Mouse (Mus musculus) CH12.LX (cell line): ENCODE measurements around the gene Inpp5a. TPM values are rescaled to one million over a fixed set of nuclear protein-coding genes. Genes with fewer than 3 reads are reported as not detected.

ENCODE experiments used
- DNase-seq: peaks from one replicate; pipeline ENCODE4 v3.0.0-alpha.2; 2013; ENCODE audit errors: extremely low read depth
- H3K27ac ChIP-seq: 2 replicates; pipeline ENCODE4 v1.5.1; 2012; ENCODE audit warnings: low read depth, mild to moderate bottlenecking, control low read depth, moderate library complexity; ENCODE audit not compliant: insufficient read depth
- H3K27me3 ChIP-seq: replicated peaks from 2 replicates; pipeline ENCODE3; 2012; ENCODE audit warnings: inconsistent platforms
- H3K36me3 ChIP-seq, 2 experiments: replicated peaks in 1 of 2; 2 replicates each; pipeline versions ENCODE3 to v1.6.1; 2012; ENCODE audit warnings: inconsistent platforms in 1 of 2, low read length in 1 of 2, mild to moderate bottlenecking in 1 of 2, mixed read lengths in 1 of 2, moderate library complexity in 1 of 2; ENCODE audit not compliant: control insufficient read depth in 1 of 2, insufficient read depth in 1 of 2
- H3K4me1 ChIP-seq, 2 experiments: 2 replicates each; pipeline ENCODE4 v1.6.1; 2012; ENCODE audit warnings: inconsistent platforms in 1 of 2, moderate library complexity in 1 of 2; ENCODE audit not compliant: insufficient read depth in 2 of 2, control insufficient read depth in 1 of 2
- H3K4me2 ChIP-seq: 2 replicates; pipeline ENCODE4 v1.6.1; 2012; ENCODE audit warnings: low read depth, mild to moderate bottlenecking, control low read depth; ENCODE audit not compliant: poor library complexity, insufficient read depth, severe bottlenecking
- H3K4me3 ChIP-seq, 3 experiments: fragments of 150-350 bp in 1 of 3; sonication (generic) in 1 of 3; replicated peaks in 1 of 3; 2 replicates each; pipeline versions ENCODE3 to v1.5.1; 2011 to 2012; ENCODE audit warnings: low read depth in 2 of 3, low read length in 2 of 3, mild to moderate bottlenecking in 2 of 3, moderate library complexity in 2 of 3, control low read depth in 1 of 3, improper control_type of control experiment in 1 of 3, inconsistent platforms in 1 of 3, mixed read lengths in 1 of 3; ENCODE audit not compliant: poor library complexity in 1 of 3
- H3K79me2 ChIP-seq: replicated peaks from 2 replicates; pipeline ENCODE4 v1.6.1; 2012; ENCODE audit warnings: mild to moderate bottlenecking, moderate library complexity; ENCODE audit not compliant: control insufficient read depth, poor library complexity, insufficient read depth, severe bottlenecking; ENCODE audit errors: extremely low read depth
- H3K9ac ChIP-seq: 2 replicates; pipeline ENCODE4 v1.6.1; 2012; ENCODE audit warnings: low read depth, mild to moderate bottlenecking, control low read depth, moderate library complexity; ENCODE audit not compliant: insufficient read depth
- H3K9me3 ChIP-seq: replicated peaks from 2 replicates; pipeline ENCODE3; 2012; ENCODE audit warnings: low read length, inconsistent platforms, mixed read lengths
- BHLHE40 ChIP-seq: IDR thresholded peaks from 2 replicates; pipeline ENCODE4 v1.6.1; 2011; ENCODE audit warnings: mild to moderate bottlenecking, low read depth, low read length, improper control_type of control experiment
- CHD1 ChIP-seq: IDR thresholded peaks from 2 replicates; pipeline ENCODE4 v1.6.1; 2012; ENCODE audit warnings: low read depth, low read length, improper control_type of control experiment, inconsistent platforms
- CTCF ChIP-seq, 2 experiments: IDR thresholded peaks in 1 of 2; conservative IDR thresholded peaks in 1 of 2; 2 replicates each; pipeline ENCODE4 v1.5.1; 2011 to 2012; ENCODE audit warnings: low read depth in 2 of 2, low read length in 2 of 2, improper control_type of control experiment in 1 of 2, inconsistent platforms in 1 of 2, mild to moderate bottlenecking in 1 of 2, moderate library complexity in 1 of 2
- ETS1 ChIP-seq: conservative IDR thresholded peaks from 2 replicates; pipeline ENCODE4 v1.6.1; 2012; ENCODE audit warnings: low read depth, mild to moderate bottlenecking, inconsistent platforms, low read length, improper control_type of control experiment, moderate library complexity
- JUN ChIP-seq: IDR thresholded peaks from 2 replicates; pipeline ENCODE4 v1.6.1; 2011; ENCODE audit warnings: low read depth, mild to moderate bottlenecking, low read length, improper control_type of control experiment, moderate library complexity; ENCODE audit not compliant: insufficient read depth
- MEF2A ChIP-seq: IDR thresholded peaks from 2 replicates; pipeline ENCODE4 v1.6.1; 2014; ENCODE audit warnings: low read depth, mild to moderate bottlenecking, inconsistent platforms, low read length, improper control_type of control experiment, borderline replicate concordance
- NELFE ChIP-seq: IDR thresholded peaks from 2 replicates; pipeline ENCODE4 v1.6.1; 2011; ENCODE audit warnings: low read depth, low read length, improper control_type of control experiment
- PAX5 ChIP-seq: IDR thresholded peaks from 2 replicates; pipeline ENCODE4 v1.6.1; 2012; ENCODE audit warnings: low read length, inconsistent platforms, mixed read lengths
- POLR2AphosphoS2 ChIP-seq: IDR thresholded peaks from 2 replicates; pipeline ENCODE4 v1.6.1; 2011; ENCODE audit warnings: low read depth, low read length, improper control_type of control experiment
- RAD21 ChIP-seq: IDR thresholded peaks from 2 replicates; pipeline ENCODE4 v1.6.1; 2011; ENCODE audit warnings: low read depth, mild to moderate bottlenecking, low read length, improper control_type of control experiment, moderate library complexity
- RCOR1 ChIP-seq: conservative IDR thresholded peaks from 2 replicates; pipeline ENCODE4 v1.6.1; 2012; ENCODE audit warnings: low read depth, mild to moderate bottlenecking, inconsistent platforms, low read length, improper control_type of control experiment
- UBTF ChIP-seq: IDR thresholded peaks from 2 replicates; pipeline ENCODE4 v1.6.1; 2012; ENCODE audit warnings: low read depth, mild to moderate bottlenecking, inconsistent platforms, low read length, improper control_type of control experiment, moderate library complexity
- ZC3H11A ChIP-seq: IDR thresholded peaks from 2 replicates; pipeline ENCODE4 v1.6.1; 2012; ENCODE audit warnings: low read depth, mild to moderate bottlenecking, inconsistent platforms, low read length, improper control_type of control experiment
- ZNF384 ChIP-seq: IDR thresholded peaks from 2 replicates; pipeline ENCODE4 v1.6.1; 2012; ENCODE audit warnings: low read depth, low read length, improper control_type of control experiment, inconsistent platforms
- dilution Hi-C: fragments of 300-500 bp; cut with MboI; formaldehyde crosslinking; loops from 2 replicates; pipeline ENCODE4 v1.14.3; 2020; ENCODE audit warnings: low sequenced_read_pairs; ENCODE audit not compliant: extremely low pct_unique_long_range_greater_than_20kb, extremely low pct_ligation_motif_present
- in situ Hi-C: fragments of 300-500 bp; cut with MboI; formaldehyde crosslinking; loops from 3 replicates; pipeline ENCODE4 v1.14.3; 2019; ENCODE audit warnings: low sequenced_read_pairs, low pct_ligation_motif_present, low pct_unique_long_range_greater_than_20kb, mixed read lengths
- polyA plus RNA-seq: library from polyadenylated mRNA; unstranded; fragments of >175 nt; gene quantifications from 2 replicates; pipeline ENCODE4 v1.2.1, GENCODE M21; 2012; ENCODE audit warnings: low read depth; ENCODE audit not compliant: insufficient read length
- total RNA-seq, 2 experiments: library from RNA; depleted of rRNA; stranded (reverse); fragments of 300-350 nt in 1 of 2; fragments of >200 nt in 1 of 2; gene quantifications; 2 replicates each; pipeline ENCODE4 v1.2.3; 2012 to 2014

The Inpp5a gene
- total and polyA plus RNA-seq, 3 experiments = 1.7 to 5.4 (median 3.0) TPM

DNA sequence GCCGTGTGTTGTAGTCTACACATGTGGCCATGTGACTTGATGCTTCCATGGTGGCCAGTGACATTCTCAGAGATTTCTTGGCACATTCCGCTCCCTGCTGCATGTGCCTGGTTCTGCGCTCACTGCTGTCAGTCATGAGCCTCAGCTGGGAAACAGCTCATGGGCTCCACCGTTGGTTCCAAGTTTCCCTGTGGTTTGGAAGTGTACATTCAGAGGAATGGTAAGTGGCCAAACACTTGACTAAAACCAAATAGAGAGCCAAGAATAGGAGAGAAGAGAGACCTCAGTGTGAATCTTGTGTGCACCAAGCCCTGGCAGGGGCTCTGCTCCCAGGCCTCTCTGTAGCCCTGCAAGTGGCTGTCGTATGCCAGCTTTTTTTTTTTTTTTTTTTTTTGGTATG is 21.0 kb downstream of the Inpp5a start:
- Histone ChIP-seq H3K27me3 (no peaks in the 10 kb centered on the region), H3K9me3 (no peaks in the 10 kb centered on the region), H3K79me2 (no peaks in the 10 kb centered on the region), H3K9ac (no peak overlapping the region), H3K27ac (no peak overlapping the region), H3K4me1 (peaks cover 14 to 24% of the 10 kb centered on the region in 2 experiments), H3K4me2 (no peak overlapping the region), H3K4me3 (no peak overlapping the region), H3K36me3 (peaks cover 0 to 9% of the 10 kb centered on the region in 2 experiments)
- no peak for TF ChIP-seq MEF2A
- no peak for TF ChIP-seq JUN
- no peak for TF ChIP-seq UBTF
- TF ChIP-seq NELFE = no peak
- no peak for TF ChIP-seq CHD1
- 0 out of 4 replicates have a peak, but pooled peaks of 1 of the 2 experiments have one; percentile 6 for TF ChIP-seq CTCF (conservative IDR thresholded peaks at IDR 0.05 in 1 of 2, IDR thresholded peaks at IDR 0.05 in 1 of 2; ENCODE audit: low read depth in 2 of 2, low read length in 2 of 2)
- no peak for TF ChIP-seq RCOR1
- no peak for TF ChIP-seq ZC3H11A
- no peak for TF ChIP-seq ZNF384
- TF ChIP-seq POLR2AphosphoS2 = no peak
- TF ChIP-seq PAX5 = no peak
- TF ChIP-seq RAD21 = peak; percentile 7; the same call in 1 of the 2 replicates
- in situ Hi-C loops = loop anchor here (5.0 to 10.0 kb wide), 2 partner anchors 55 to 98 kb away; no protein-coding TSS in a partner anchor
- no peak for DNase-seq
- dilution Hi-C loops = no loop called here

DNA sequence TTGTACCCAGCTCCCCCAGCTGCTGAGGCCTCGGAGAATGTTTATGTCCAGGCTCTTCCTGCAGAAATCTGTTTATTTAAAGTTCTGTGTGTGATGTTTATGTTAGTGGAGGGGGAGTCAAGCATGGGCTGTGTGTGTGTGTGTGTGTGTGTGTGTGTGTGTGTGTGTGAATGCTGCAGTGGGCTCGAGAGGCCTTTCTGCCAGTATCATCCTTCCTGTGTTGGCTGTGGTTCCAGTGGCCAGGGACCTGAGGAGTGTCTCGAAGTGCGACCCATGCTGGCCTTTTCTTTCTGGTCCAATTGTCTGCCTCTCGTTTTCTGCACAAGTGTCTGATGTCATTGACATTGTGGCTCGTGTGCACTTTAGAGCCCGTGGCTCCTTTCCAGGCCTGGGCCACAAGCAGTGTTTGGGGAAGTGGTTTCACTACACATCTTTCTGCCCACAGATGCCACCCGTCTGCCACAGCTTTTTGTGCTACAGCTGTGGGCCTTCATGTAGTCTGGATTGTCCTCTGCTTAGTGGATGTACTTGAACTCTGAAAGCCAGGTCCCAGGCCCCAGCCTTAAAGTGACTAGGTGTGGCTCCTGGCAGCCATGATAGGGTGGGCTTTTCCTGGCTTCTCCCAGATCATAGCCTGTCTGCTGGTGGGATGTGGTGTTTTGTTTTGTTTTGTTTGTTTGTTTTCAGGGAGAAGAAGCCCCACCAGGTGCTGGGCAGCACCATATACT is 23.5 kb downstream of the Inpp5a start:
- Histone ChIP-seq H3K79me2 (no peaks in the 10 kb centered on the region), H3K9me3 (no peaks in the 10 kb centered on the region)
- dilution Hi-C loops = no loop called here
- peak; percentile 79 for TF ChIP-seq BHLHE40
- TF ChIP-seq MEF2A = no peak
- TF ChIP-seq ETS1 = 0 out of 2 replicates have a peak, but pooled peaks have one; percentile 14
- TF ChIP-seq, all 38 proteins: peak for 2
- Histone ChIP-seq H3K36me3 (no peaks in the 10 kb centered on the region), H3K4me3 (no peak overlapping the region), H3K27ac (no peak overlapping the region), H3K27me3 (no peaks in the 10 kb centered on the region), H3K4me2 (no peak overlapping the region), H3K9ac (no peak overlapping the region), H3K4me1 (peaks cover 14 to 31% of the 10 kb centered on the region in 2 experiments)
- DNase-seq = peak; percentile 46
- in situ Hi-C loops = no loop called here
